ENCODE assay signal across 12 mouse cellular contexts in genomic region chr4:141313481-141313880, GRCm38 (mm10). TPM values are rescaled to one million over a fixed set of nuclear protein-coding genes. Genes with fewer than 3 reads are reported as not detected.
DNase-seq lines count a peak whose midpoint lies in the region; ATAC-seq and TF ChIP-seq lines count a peak whose summit lies in the region.
"Had no signal": no experiment of that assay in that cellular context is flagged by ENCODE, and none has a peak within 500 bp of the region (broad histone marks: within the 10 kb centered on the region; RNA-seq: fewer than 3 reads in every experiment).

No protein-coding gene starts in this region.

- no peak overlapping the region for H3K9ac ChIP-seq in forebrain, postnatal 0 days
- H3K9ac ChIP-seq in forebrain, embryonic 15.5 days (replicated peaks) = no peak overlapping the region
- H3K9ac ChIP-seq in intestine, embryonic 15.5 days = no peak overlapping the region
- H3K9ac ChIP-seq in intestine, embryonic 16.5 days (ENCODE audit: low read depth, low read length) = no peak overlapping the region
- H3K9ac ChIP-seq in midbrain, embryonic 15.5 days = no peak overlapping the region
- 0 out of 2 replicates have a peak overlapping the region, but pooled peaks have one; percentile 25 for H3K9ac ChIP-seq in stomach, embryonic 16.5 days (ENCODE audit: low read length)
- H3K9ac ChIP-seq in midbrain, embryonic 11.5 days (ENCODE audit: low read length) = no peak overlapping the region
- H3K9ac ChIP-seq: liver, embryonic 14.5 days; midbrain, embryonic 12.5 days had no signal

- no peak for TF ChIP-seq CTCF in forebrain, postnatal 0 days (IDR thresholded peaks at IDR 0.05; ENCODE audit: low read depth)

- H3K9me3 ChIP-seq in forebrain, postnatal 0 days (ENCODE audit: low read length) = no peaks in the 10 kb centered on the region
- H3K9me3 ChIP-seq in forebrain, embryonic 15.5 days = no peaks in the 10 kb centered on the region
- no peaks in the 10 kb centered on the region for H3K9me3 ChIP-seq in intestine, embryonic 15.5 days
- no peaks in the 10 kb centered on the region for H3K9me3 ChIP-seq in intestine, embryonic 16.5 days (ENCODE audit: control insufficient read depth, low read length)
- H3K9me3 ChIP-seq in midbrain, embryonic 10.5 days (replicated peaks) = no peaks in the 10 kb centered on the region
- no peaks in the 10 kb centered on the region for H3K9me3 ChIP-seq in midbrain, embryonic 15.5 days
- H3K9me3 ChIP-seq in stomach, embryonic 16.5 days (replicated peaks; ENCODE audit: control insufficient read depth, low read length) = no peaks in the 10 kb centered on the region
- H3K9me3 ChIP-seq in midbrain, embryonic 11.5 days (ENCODE audit: control insufficient read depth, low read length) = no peaks in the 10 kb centered on the region
- H3K9me3 ChIP-seq: midbrain, embryonic 12.5 days had no signal

- no peaks in the 10 kb centered on the region for H3K36me3 ChIP-seq in forebrain, postnatal 0 days (ENCODE audit: insufficient read depth)
- H3K36me3 ChIP-seq in forebrain, embryonic 15.5 days = no peaks in the 10 kb centered on the region
- H3K36me3 ChIP-seq in intestine, embryonic 15.5 days = peaks cover 12% of the 10 kb centered on the region
- peaks cover 3% of the 10 kb centered on the region; the same call in 1 of the 2 replicates for H3K36me3 ChIP-seq in intestine, embryonic 16.5 days (ENCODE audit: control insufficient read depth, insufficient read depth, low read length)
- peaks cover 40% of the 10 kb centered on the region for H3K36me3 ChIP-seq in midbrain, embryonic 10.5 days
- H3K36me3 ChIP-seq in midbrain, embryonic 15.5 days (replicated peaks) = no peaks in the 10 kb centered on the region
- H3K36me3 ChIP-seq in stomach, embryonic 16.5 days (ENCODE audit: control insufficient read depth, insufficient read depth, low read length) = peaks cover 2% of the 10 kb centered on the region; the same call in 1 of the 2 replicates
- H3K36me3 ChIP-seq in midbrain, embryonic 11.5 days (ENCODE audit: control insufficient read depth, insufficient read depth, low read length) = no peaks in the 10 kb centered on the region; the same call in 1 of the 2 replicates

- no peak overlapping the region for H3K4me2 ChIP-seq in forebrain, postnatal 0 days (ENCODE audit: low read depth)
- H3K4me2 ChIP-seq in forebrain, embryonic 15.5 days (replicated peaks) = no peak overlapping the region
- H3K4me2 ChIP-seq in intestine, embryonic 15.5 days (replicated peaks) = no peak overlapping the region
- no peak overlapping the region for H3K4me2 ChIP-seq in intestine, embryonic 16.5 days (ENCODE audit: low read depth, low read length)
- H3K4me2 ChIP-seq in midbrain, embryonic 15.5 days = no peak overlapping the region
- peak overlapping the region; percentile 3; the same call in 1 of the 2 replicates for H3K4me2 ChIP-seq in stomach, embryonic 16.5 days (ENCODE audit: low read depth, low read length)
- no peak overlapping the region for H3K4me2 ChIP-seq in midbrain, embryonic 11.5 days
- H3K4me2 ChIP-seq: midbrain, embryonic 12.5 days had no signal

- ATAC-seq in forebrain, postnatal 0 days = 0 out of 2 replicates have a peak, but pooled peaks have one; percentile 16
- no peak for ATAC-seq in forebrain, embryonic 15.5 days (replicated peaks)
- no peak for ATAC-seq in intestine, embryonic 15.5 days
- no peak for ATAC-seq in intestine, embryonic 16.5 days
- ATAC-seq in midbrain, embryonic 15.5 days (replicated peaks) = no peak
- no peak for ATAC-seq in stomach, embryonic 16.5 days (ENCODE audit: insufficient read depth, low FRiP score)
- ATAC-seq in midbrain, embryonic 11.5 days (ENCODE audit: low FRiP score) = no peak

- no peak for DNase-seq in forebrain, postnatal 0 days
- no peak for DNase-seq in midbrain, embryonic 10.5 days (ENCODE audit: low spot score)
- no peak for DNase-seq in midbrain, embryonic 11.5 days (ENCODE audit: low spot score, missing footprints)

- H3K4me3 ChIP-seq in forebrain, postnatal 0 days (ENCODE audit: low read depth, low read length) = no peak overlapping the region
- no peak overlapping the region for H3K4me3 ChIP-seq in forebrain, embryonic 15.5 days
- H3K4me3 ChIP-seq in intestine, embryonic 15.5 days (replicated peaks) = no peak overlapping the region
- H3K4me3 ChIP-seq in intestine, embryonic 16.5 days (ENCODE audit: low read length) = no peak overlapping the region
- H3K4me3 ChIP-seq in midbrain, embryonic 10.5 days = no peak overlapping the region
- H3K4me3 ChIP-seq in midbrain, embryonic 15.5 days = no peak overlapping the region
- H3K4me3 ChIP-seq in stomach, embryonic 16.5 days (replicated peaks; ENCODE audit: low read length) = no peak overlapping the region
- no peak overlapping the region for H3K4me3 ChIP-seq in midbrain, embryonic 11.5 days (ENCODE audit: low read depth, low read length)
- H3K4me3 ChIP-seq: midbrain, embryonic 12.5 days had no signal

- H3K4me1 ChIP-seq in forebrain, postnatal 0 days (ENCODE audit: insufficient read depth) = no peaks in the 10 kb centered on the region
- H3K4me1 ChIP-seq in forebrain, embryonic 15.5 days = peaks cover 10% of the 10 kb centered on the region
- H3K4me1 ChIP-seq in intestine, embryonic 15.5 days (replicated peaks) = peaks cover 65% of the 10 kb centered on the region
- peaks cover 56% of the 10 kb centered on the region for H3K4me1 ChIP-seq in intestine, embryonic 16.5 days (ENCODE audit: control insufficient read depth, insufficient read depth, low read length)
- H3K4me1 ChIP-seq in midbrain, embryonic 10.5 days = peaks cover 61% of the 10 kb centered on the region
- H3K4me1 ChIP-seq in midbrain, embryonic 15.5 days = peaks cover 46% of the 10 kb centered on the region
- H3K4me1 ChIP-seq in stomach, embryonic 16.5 days (ENCODE audit: control insufficient read depth, insufficient read depth, low read length) = peaks cover 47% of the 10 kb centered on the region
- peaks cover 41% of the 10 kb centered on the region for H3K4me1 ChIP-seq in midbrain, embryonic 11.5 days (ENCODE audit: control insufficient read depth, insufficient read depth, low read length)

- H3K27me3 ChIP-seq in forebrain, postnatal 0 days (ENCODE audit: insufficient read depth, low read length) = no peaks in the 10 kb centered on the region
- no peaks in the 10 kb centered on the region for H3K27me3 ChIP-seq in forebrain, embryonic 15.5 days
- no peaks in the 10 kb centered on the region for H3K27me3 ChIP-seq in intestine, embryonic 15.5 days (replicated peaks)
- no peaks in the 10 kb centered on the region for H3K27me3 ChIP-seq in intestine, embryonic 16.5 days (replicated peaks; ENCODE audit: control insufficient read depth, insufficient read depth, low read length)
- H3K27me3 ChIP-seq in midbrain, embryonic 10.5 days (ENCODE audit: low read depth, poor library complexity, severe bottlenecking) = peaks cover 13% of the 10 kb centered on the region; the same call in 1 of the 2 replicates
- no peaks in the 10 kb centered on the region for H3K27me3 ChIP-seq in midbrain, embryonic 15.5 days (replicated peaks)
- H3K27me3 ChIP-seq in stomach, embryonic 16.5 days (ENCODE audit: control insufficient read depth, insufficient read depth, low read length) = no peaks in the 10 kb centered on the region
- no peaks in the 10 kb centered on the region for H3K27me3 ChIP-seq in midbrain, embryonic 11.5 days (ENCODE audit: control insufficient read depth, insufficient read depth, low read length)

- no peak overlapping the region for H3K27ac ChIP-seq in forebrain, postnatal 0 days (ENCODE audit: low read depth, low read length)
- H3K27ac ChIP-seq in forebrain, embryonic 15.5 days (replicated peaks) = no peak overlapping the region
- H3K27ac ChIP-seq in intestine, embryonic 15.5 days = 0 out of 2 replicates have a peak overlapping the region, but pooled peaks have one; percentile 11
- no peak overlapping the region for H3K27ac ChIP-seq in intestine, embryonic 16.5 days (ENCODE audit: low read length)
- H3K27ac ChIP-seq in midbrain, embryonic 10.5 days (replicated peaks) = peak overlapping the region; percentile 87; the same call in 1 of the 2 replicates
- H3K27ac ChIP-seq in midbrain, embryonic 15.5 days = no peak overlapping the region
- peak overlapping the region; percentile 68; the same call in 1 of the 2 replicates for H3K27ac ChIP-seq in stomach, embryonic 16.5 days (ENCODE audit: low read length)
- H3K27ac ChIP-seq in midbrain, embryonic 11.5 days (ENCODE audit: low read depth, low read length) = no peak overlapping the region
- H3K27ac ChIP-seq: liver, embryonic 14.5 days; midbrain, embryonic 12.5 days had no signal

- 51% methylated on average over 8 of the region's 8 CpGs for WGBS in forebrain, postnatal 0 days
- WGBS in forebrain, embryonic 15.5 days = 65% methylated on average over 8 of the region's 8 CpGs
- 62% methylated on average over 8 of the region's 8 CpGs for WGBS in intestine, embryonic 15.5 days
- 61% methylated on average over 8 of the region's 8 CpGs for WGBS in intestine, embryonic 16.5 days
- 68% methylated on average over 8 of the region's 8 CpGs for WGBS in midbrain, embryonic 10.5 days
- WGBS in midbrain, embryonic 15.5 days = 44% methylated on average over 8 of the region's 8 CpGs
- 53% methylated on average over 8 of the region's 8 CpGs for WGBS in stomach, embryonic 16.5 days
- 63% methylated on average over 8 of the region's 8 CpGs for WGBS in midbrain, embryonic 11.5 days

RNA-seq across cellular contexts. Expression of gene Epha2, which starts 12.4 kb away (rescaled TPM):
- 1.2 and 1.4 TPM in 2 replicates for total RNA-seq in forebrain, postnatal 0 days (2014; rRNA removed)
- 0.33 and 0.39 TPM in 2 replicates for polyA plus RNA-seq in forebrain, postnatal 0 days (2015; fragmentation: Nextera tagmentation; extraction: Ambion mirVana)
- polyA plus RNA-seq in forebrain, embryonic 15.5 days (2015; fragmentation: Nextera tagmentation; extraction: Ambion mirVana) = 1.0 and 1.1 TPM in 2 replicates
- polyA plus RNA-seq in intestine, embryonic 15.5 days (2015; fragmentation: Nextera tagmentation; extraction: Ambion mirVana) = 6.7 and 7.2 TPM in 2 replicates
- polyA plus RNA-seq in intestine, embryonic 16.5 days (2015; fragmentation: Nextera tagmentation; extraction: Ambion mirVana) = 7.6 and 8.5 TPM in 2 replicates
- polyA plus RNA-seq in midbrain, embryonic 10.5 days (2016; fragmentation: Nextera tagmentation; extraction: Ambion mirVana) = 3.6 and 3.7 TPM in 2 replicates
- polyA plus RNA-seq in midbrain, embryonic 15.5 days (2015; fragmentation: Nextera tagmentation; extraction: Ambion mirVana) = 1.6 and 1.7 TPM in 2 replicates
- polyA plus RNA-seq in stomach, embryonic 16.5 days (2015; fragmentation: Nextera tagmentation; extraction: Ambion mirVana) = 9.5 and 12.1 TPM in 2 replicates
- polyA plus RNA-seq in midbrain, embryonic 11.5 days (2014; fragmentation: Nextera tagmentation; extraction: Ambion mirVana) = 2.2 and 2.5 TPM in 2 replicates

RNA-seq across cellular contexts. Expression of gene Fam131c, which starts 54.5 kb away (rescaled TPM):
- 48.8 and 50.4 TPM in 2 replicates for total RNA-seq in forebrain, postnatal 0 days (2014; rRNA removed)
- 28.9 and 37.0 TPM in 2 replicates for polyA plus RNA-seq in forebrain, postnatal 0 days (2015; fragmentation: Nextera tagmentation; extraction: Ambion mirVana)
- 12.1 and 13.8 TPM in 2 replicates for polyA plus RNA-seq in forebrain, embryonic 15.5 days (2015; fragmentation: Nextera tagmentation; extraction: Ambion mirVana)
- 2.0 and 2.3 TPM in 2 replicates for polyA plus RNA-seq in intestine, embryonic 15.5 days (2015; fragmentation: Nextera tagmentation; extraction: Ambion mirVana)
- polyA plus RNA-seq in intestine, embryonic 16.5 days (2015; fragmentation: Nextera tagmentation; extraction: Ambion mirVana) = 1.5 and 1.6 TPM in 2 replicates
- polyA plus RNA-seq in midbrain, embryonic 10.5 days (2016; fragmentation: Nextera tagmentation; extraction: Ambion mirVana) = 0.70 and 1.2 TPM in 2 replicates
- polyA plus RNA-seq in midbrain, embryonic 15.5 days (2015; fragmentation: Nextera tagmentation; extraction: Ambion mirVana) = 42.0 and 44.3 TPM in 2 replicates
- 3.0 and 3.5 TPM in 2 replicates for polyA plus RNA-seq in stomach, embryonic 16.5 days (2015; fragmentation: Nextera tagmentation; extraction: Ambion mirVana)
- polyA plus RNA-seq in midbrain, embryonic 11.5 days (2014; fragmentation: Nextera tagmentation; extraction: Ambion mirVana) = 2.2 and 2.9 TPM in 2 replicates
- total RNA-seq: common myeloid progenitor, adult 5-6 weeks; granulocyte monocyte progenitor cell, adult 5-6 weeks had no signal

Comparison
In these comparisons a context has a peak if more than half of its experiments do, and no peak if none do; other contexts are left out.
1. H3K27ac ChIP-seq: peak in intestine, embryonic 15.5 days (single experiment), midbrain, embryonic 10.5 days (single experiment) and stomach, embryonic 16.5 days (single experiment); none in forebrain, postnatal 0 days (single experiment), forebrain, embryonic 15.5 days (single experiment), intestine, embryonic 16.5 days (single experiment), midbrain, embryonic 15.5 days (single experiment) and midbrain, embryonic 11.5 days (single experiment).